Mouse (Mus musculus) neural tube, embryonic 11.5 days (tissue): Measurements from ENCODE around the gene Aacs. TPM values are rescaled to one million over a fixed set of nuclear protein-coding genes. Genes with fewer than 3 reads are reported as not detected.
A peak's percentile ranks its signal among the peaks of the same experiment; 100 is the strongest.

ENCODE experiments used
- ATAC-seq: fragments of 200-750 bp; cut with Nextera tagmentation; 2 replicates; pipeline ENCODE4 v1.8.0; 2017; ENCODE audit warnings: moderate number of reproducible peaks, mild to moderate bottlenecking, moderate TSS enrichment, moderate library complexity; ENCODE audit not compliant: insufficient read depth, low FRiP score, low TSS enrichment
- DNase-seq: peaks from one replicate; pipeline ENCODE4 v3.0.0-alpha.2; 2015; ENCODE audit warnings: low spot score
- H3K27ac ChIP-seq: fragments of 300-500 bp; sonication (generic); 2 replicates; pipeline ENCODE4 v1.5.1; 2014; ENCODE audit warnings: low read depth, mild to moderate bottlenecking, low read length
- H3K27me3 ChIP-seq: fragments of 300-500 bp; sonication (generic); 2 replicates; pipeline ENCODE4 v1.6.1; 2014; ENCODE audit warnings: mild to moderate bottlenecking, low read length, mixed read lengths; ENCODE audit not compliant: control insufficient read depth, insufficient read depth
- H3K36me3 ChIP-seq: fragments of 300-500 bp; sonication (generic); 2 replicates; pipeline ENCODE4 v1.6.1; 2014; ENCODE audit warnings: mild to moderate bottlenecking, low read length, moderate library complexity, mixed read lengths; ENCODE audit not compliant: control insufficient read depth, insufficient read depth
- H3K4me1 ChIP-seq: fragments of 300-500 bp; sonication (generic); 2 replicates; pipeline ENCODE4 v1.6.1; 2014; ENCODE audit warnings: low read length, mixed read lengths; ENCODE audit not compliant: control insufficient read depth, insufficient read depth
- H3K4me2 ChIP-seq: fragments of 300-500 bp; sonication (generic); 2 replicates; pipeline ENCODE4 v1.6.1; 2014; ENCODE audit warnings: low read depth, mild to moderate bottlenecking, moderate library complexity
- H3K4me3 ChIP-seq: fragments of 300-500 bp; sonication (generic); 2 replicates; pipeline ENCODE4 v1.5.1; 2014; ENCODE audit warnings: low read depth, low read length
- H3K9ac ChIP-seq: fragments of 300-500 bp; sonication (generic); 2 replicates; pipeline ENCODE4 v1.6.1; 2014; ENCODE audit warnings: mild to moderate bottlenecking, low read length
- H3K9me3 ChIP-seq: fragments of 300-500 bp; sonication (generic); 2 replicates; pipeline ENCODE4 v1.6.1; 2016; ENCODE audit warnings: low read length; ENCODE audit not compliant: control insufficient read depth
- WGBS: fragments of 180-500 bp; shearing (Covaris S2); extraction: QIAGEN DNeasy Blood & Tissue Kit; methylation state at CpG from one replicate; pipeline ENCODE4 v1.1.7; 2014; 5-methylcytosine and 5-hydroxymethylcytosine counted together
- polyA plus RNA-seq: library from polyadenylated mRNA; unstranded; fragments of >200 nt; fragmentation: Nextera tagmentation; extraction: Ambion mirVana; gene quantifications from 2 replicates; pipeline ENCODE4 v1.2.1, GENCODE M21; 2014

The Aacs gene
- polyA plus RNA-seq, 1 experiment from 2014 or later: 65.1 TPM

GRCm38 (mm10) chr5:125508006-125508405 lies 32.4 kb downstream of the Aacs start:
- H3K4me2 ChIP-seq: no peak overlapping the region
- no peak overlapping the region for H3K4me3 ChIP-seq
- ATAC-seq: no peak
- no peak for DNase-seq
- H3K4me1 ChIP-seq: peaks cover 2% of the 10 kb centered on the region; the same call in 1 of the 2 replicates
- H3K9ac ChIP-seq: no peak overlapping the region
- WGBS: 94% methylated on average over 10 of the region's 10 CpGs
- no peaks in the 10 kb centered on the region for H3K9me3 ChIP-seq
- H3K27me3 ChIP-seq: no peaks in the 10 kb centered on the region
- H3K27ac ChIP-seq: no peak overlapping the region
- H3K36me3 ChIP-seq: peaks cover 8% of the 10 kb centered on the region

GRCm38 (mm10) chr5:125509541-125509940 lies 33.9 kb downstream of the Aacs start:
- Histone ChIP-seq H3K27ac (no peak overlapping the region), H3K36me3 (peaks cover 9% of the 10 kb centered on the region), H3K4me2 (no peak overlapping the region), H3K4me3 (no peak overlapping the region), H3K9me3 (no peaks in the 10 kb centered on the region), H3K9ac (no peak overlapping the region), H3K4me1 (peaks cover 2% of the 10 kb centered on the region; the same call in 1 of the 2 replicates), H3K27me3 (no peaks in the 10 kb centered on the region)
- ATAC-seq (no peak), DNase-seq (peak; percentile 62)
- WGBS: 45% methylated on average over 5 of the region's 5 CpGs

- H3K4me1 ChIP-seq: no peaks in the 10 kb centered on the region
- 90% methylated on average over 12 of the region's 12 CpGs for WGBS
- ATAC-seq (no peak), DNase-seq (no peak)
- H3K9ac ChIP-seq: no peak overlapping the region
- H3K36me3 ChIP-seq: 0 out of 2 replicates have a peak, but pooled peaks cover 2% of the 10 kb centered on the region
- no peak overlapping the region for H3K4me2 ChIP-seq
- H3K9me3 ChIP-seq: no peaks in the 10 kb centered on the region
- no peak overlapping the region for H3K4me3 ChIP-seq
- no peak overlapping the region for H3K27ac ChIP-seq
- no peaks in the 10 kb centered on the region for H3K27me3 ChIP-seq
Measured at GRCm38 (mm10) chr5:125515006-125515405, 39.4 kb downstream of the Aacs start.

DNA sequence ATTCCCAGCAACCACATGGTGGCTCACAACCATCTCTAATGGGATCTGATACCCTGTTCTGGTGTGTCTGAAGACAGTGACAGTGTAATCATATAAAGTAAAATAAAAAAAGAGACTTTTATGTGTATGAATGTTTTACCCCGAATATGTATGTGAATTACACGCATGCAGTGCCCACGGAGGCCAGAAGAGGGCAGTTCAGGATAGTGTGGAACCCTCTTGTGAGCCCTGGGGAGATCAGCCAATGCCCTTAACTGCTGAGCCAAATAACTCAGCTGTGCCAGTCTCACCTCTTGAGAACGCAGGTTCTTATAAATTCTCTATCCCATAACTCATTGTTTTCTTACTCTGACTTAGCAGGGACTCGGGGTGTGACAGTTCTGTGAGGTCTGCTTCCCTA lies 43.0 kb downstream of the Aacs start:
- 61% methylated on average over 5 of the region's 5 CpGs for WGBS

GRCm38 (mm10) chr5:125520930-125521590 lies 45.4 kb downstream of the Aacs start:
- no peak for DNase-seq
- no peak overlapping the region for H3K4me3 ChIP-seq
- H3K4me2 ChIP-seq: no peak overlapping the region

More for the DNA sequence above, 43.0 kb downstream of the Aacs start:
- no peak for DNase-seq
- Histone ChIP-seq H3K4me1 (no peaks in the 10 kb centered on the region), H3K4me2 (no peak overlapping the region), H3K9me3 (no peaks in the 10 kb centered on the region), H3K27ac (no peak overlapping the region), H3K27me3 (no peaks in the 10 kb centered on the region), H3K9ac (no peak overlapping the region), H3K36me3 (0 out of 2 replicates have a peak, but pooled peaks cover 2% of the 10 kb centered on the region), H3K4me3 (no peak overlapping the region)
- ATAC-seq: no peak

DNA sequence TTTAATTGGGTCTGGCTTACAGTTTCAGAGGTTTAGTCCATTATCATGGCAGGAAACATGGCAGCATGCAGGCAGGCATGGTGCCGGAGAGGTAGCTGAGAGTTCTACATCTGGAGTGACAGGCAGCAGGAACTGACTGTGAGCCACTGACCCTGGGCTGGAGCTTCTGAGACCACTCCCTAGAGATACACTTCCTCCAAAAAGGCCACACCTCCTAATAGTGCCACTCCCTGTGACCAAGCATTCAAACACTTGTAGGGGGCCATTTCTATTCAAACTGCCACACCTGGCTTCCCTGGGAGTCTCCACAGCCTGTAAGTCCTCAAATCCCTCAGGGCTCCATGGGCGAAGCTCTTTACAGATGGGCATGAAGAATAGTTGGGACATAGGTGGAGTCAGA lies 47.7 kb downstream of the Aacs start:
- no peaks in the 10 kb centered on the region for H3K36me3 ChIP-seq
- no peak overlapping the region for H3K9ac ChIP-seq
- no peak overlapping the region for H3K27ac ChIP-seq
- DNase-seq (no peak), ATAC-seq (no peak)
- no peaks in the 10 kb centered on the region; the same call in 1 of the 2 replicates for H3K9me3 ChIP-seq
- H3K27me3 ChIP-seq: no peaks in the 10 kb centered on the region
- H3K4me1 ChIP-seq: no peaks in the 10 kb centered on the region
- 85% methylated on average over 2 of the region's 2 CpGs for WGBS
- H3K4me3 ChIP-seq: no peak overlapping the region
- H3K4me2 ChIP-seq: no peak overlapping the region

More at GRCm38 (mm10) chr5:125520930-125521590, 45.4 kb downstream of the Aacs start:
- no peaks in the 10 kb centered on the region for H3K27me3 ChIP-seq
- no peaks in the 10 kb centered on the region for H3K4me1 ChIP-seq
- WGBS: 18% methylated on average over 15 of the region's 15 CpGs
- ATAC-seq: no peak
- no peak overlapping the region for H3K27ac ChIP-seq
- H3K9me3 ChIP-seq: no peaks in the 10 kb centered on the region
- H3K9ac ChIP-seq: no peak overlapping the region
- no peaks in the 10 kb centered on the region for H3K36me3 ChIP-seq

GRCm38 (mm10) chr5:125525516-125525915 lies 49.9 kb downstream of the Aacs start:
- ATAC-seq (no peak), DNase-seq (no peak)
- H3K27ac ChIP-seq: no peak overlapping the region
- H3K9ac ChIP-seq: no peak overlapping the region
- no peak overlapping the region for H3K4me2 ChIP-seq
- H3K4me1 ChIP-seq: no peaks in the 10 kb centered on the region
- H3K27me3 ChIP-seq: peaks cover 11% of the 10 kb centered on the region
- 58% methylated on average over 5 of the region's 5 CpGs for WGBS
- no peaks in the 10 kb centered on the region for H3K36me3 ChIP-seq
- no peak overlapping the region for H3K4me3 ChIP-seq
- H3K9me3 ChIP-seq: no peaks in the 10 kb centered on the region; the same call in 1 of the 2 replicates

DNA sequence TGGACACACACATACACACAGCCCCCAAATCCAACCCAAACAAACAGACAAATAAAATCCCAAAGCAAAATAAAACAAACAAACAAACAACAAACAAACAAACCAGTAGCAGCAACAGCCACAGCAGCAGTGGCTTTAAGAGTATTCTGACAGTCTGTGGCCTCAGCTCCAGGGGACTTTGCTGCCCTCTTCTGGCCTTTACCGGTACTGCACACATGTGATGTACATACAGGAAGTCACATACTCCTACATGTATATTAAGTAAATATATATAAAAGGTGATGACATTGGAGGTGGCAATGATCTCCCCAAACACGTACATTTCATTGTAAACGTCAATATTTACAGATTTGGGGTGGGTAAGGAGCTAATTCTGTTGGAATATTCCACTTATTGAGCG lies 50.9 kb downstream of the Aacs start:
- Histone ChIP-seq H3K9me3 (no peaks in the 10 kb centered on the region; the same call in 1 of the 2 replicates), H3K4me3 (no peak overlapping the region), H3K4me2 (no peak overlapping the region), H3K27ac (no peak overlapping the region), H3K9ac (no peak overlapping the region), H3K36me3 (no peaks in the 10 kb centered on the region), H3K4me1 (peaks cover under 1% of the 10 kb centered on the region; the same call in 1 of the 2 replicates), H3K27me3 (peaks cover 17% of the 10 kb centered on the region)
- 77% methylated on average over 4 of the region's 4 CpGs for WGBS
- no peak for ATAC-seq
- DNase-seq: no peak

- peaks cover 19% of the 10 kb centered on the region for H3K4me1 ChIP-seq
- H3K4me3 ChIP-seq: no peak overlapping the region
- H3K36me3 ChIP-seq: no peaks in the 10 kb centered on the region
- ATAC-seq: no peak
- H3K27ac ChIP-seq: no peak overlapping the region
- peaks cover 39% of the 10 kb centered on the region for H3K27me3 ChIP-seq
- peak; percentile 78 for DNase-seq
- WGBS: 2% methylated on average over 5 of the region's 5 CpGs
- no peak overlapping the region for H3K4me2 ChIP-seq
- no peak overlapping the region for H3K9ac ChIP-seq
- H3K9me3 ChIP-seq: no peaks in the 10 kb centered on the region; the same call in 1 of the 2 replicates
Measured at GRCm38 (mm10) chr5:125529109-125529508, 53.5 kb downstream of the Aacs start.
